In genomic region chr2:91053181-91053933, GRCm38 (mm10) we compare ENCODE assay signal across 8 mouse cellular contexts. TPM values are rescaled to one million over a fixed set of nuclear protein-coding genes. Genes with fewer than 3 reads are reported as not detected.
DNase-seq lines count a peak whose midpoint lies in the region; ATAC-seq and TF ChIP-seq lines count a peak whose summit lies in the region.

No protein-coding gene starts in this region.

- H3K4me3 ChIP-seq in erythroblast, embryonic 14.5 days (replicated peaks) = peak overlapping the region; percentile 93
- H3K4me3 ChIP-seq in testis, adult 2 months (ENCODE audit: control insufficient read depth, low read depth, low read length) = peak overlapping the region; percentile 79
- peak overlapping the region; percentile 89 for H3K4me3 ChIP-seq in limb, embryonic 13.5 days
- H3K4me3 ChIP-seq in stomach, embryonic 16.5 days (replicated peaks; ENCODE audit: low read length) = peak overlapping the region; percentile 78

- peaks cover 35% of the 10 kb centered on the region for H3K4me1 ChIP-seq in erythroblast, embryonic 14.5 days (ENCODE audit: control insufficient read depth)
- peaks cover 4% of the 10 kb centered on the region; the same call in 1 of the 2 replicates for H3K4me1 ChIP-seq in testis, adult 2 months (ENCODE audit: control insufficient read depth, insufficient read depth, low read length)
- H3K4me1 ChIP-seq in limb, embryonic 13.5 days = peaks cover 11% of the 10 kb centered on the region
- peaks cover 7% of the 10 kb centered on the region for H3K4me1 ChIP-seq in stomach, embryonic 16.5 days (ENCODE audit: control insufficient read depth, insufficient read depth, low read length)

- H3K9me3 ChIP-seq in erythroblast, embryonic 14.5 days (ENCODE audit: control insufficient read depth, low read length) = no peaks in the 10 kb centered on the region
- H3K9me3 ChIP-seq in limb, embryonic 13.5 days = no peaks in the 10 kb centered on the region
- H3K9me3 ChIP-seq in stomach, embryonic 16.5 days (replicated peaks; ENCODE audit: control insufficient read depth, low read length) = no peaks in the 10 kb centered on the region

- peaks cover 44% of the 10 kb centered on the region for H3K36me3 ChIP-seq in erythroblast, embryonic 14.5 days (ENCODE audit: control insufficient read depth)
- H3K36me3 ChIP-seq in testis, adult 2 months (ENCODE audit: control insufficient read depth, insufficient read depth, low read length) = peaks cover 6% of the 10 kb centered on the region
- peaks cover 42% of the 10 kb centered on the region for H3K36me3 ChIP-seq in limb, embryonic 13.5 days
- peaks cover 18% of the 10 kb centered on the region for H3K36me3 ChIP-seq in stomach, embryonic 16.5 days (ENCODE audit: control insufficient read depth, insufficient read depth, low read length)

- TF ChIP-seq POLR2A in testis, adult 2 months (IDR thresholded peaks at IDR 0.05; ENCODE audit: control insufficient read depth, low read depth, low read length) = no peak

- H3K4me2 ChIP-seq in limb, embryonic 13.5 days (replicated peaks) = peak overlapping the region; percentile 98
- peak overlapping the region; percentile 57 for H3K4me2 ChIP-seq in stomach, embryonic 16.5 days (ENCODE audit: low read depth, low read length)

- peak overlapping the region; percentile 90 for H3K9ac ChIP-seq in limb, embryonic 13.5 days
- H3K9ac ChIP-seq in stomach, embryonic 16.5 days (ENCODE audit: low read length) = peak overlapping the region; percentile 64

- H3K27ac ChIP-seq in testis, adult 2 months (ENCODE audit: control insufficient read depth, insufficient read depth, low read depth, low read length) = peak overlapping the region; percentile 63; the same call in 1 of the 2 replicates
- H3K27ac ChIP-seq in limb, embryonic 13.5 days = peak overlapping the region; percentile 73; the same call in 1 of the 2 replicates
- no peak overlapping the region for H3K27ac ChIP-seq in stomach, embryonic 16.5 days (ENCODE audit: low read length)

- H3K27me3 ChIP-seq in erythroblast, embryonic 14.5 days (ENCODE audit: control insufficient read depth) = no peaks in the 10 kb centered on the region
- H3K27me3 ChIP-seq in testis, adult 2 months (ENCODE audit: control insufficient read depth, insufficient read depth, low read length) = no peaks in the 10 kb centered on the region
- no peaks in the 10 kb centered on the region for H3K27me3 ChIP-seq in limb, embryonic 13.5 days
- no peaks in the 10 kb centered on the region for H3K27me3 ChIP-seq in stomach, embryonic 16.5 days (ENCODE audit: control insufficient read depth, insufficient read depth, low read length)

- 0% methylated on average over 6 of the region's 6 CpGs for WGBS in limb, embryonic 13.5 days
- 1% methylated on average over 6 of the region's 6 CpGs for WGBS in stomach, embryonic 16.5 days

- DNase-seq in testis, postnatal 14 days (ENCODE audit: low spot score) = no peak
- DNase-seq in cerebellum, postnatal 10 days = no peak
- DNase-seq in spleen, adult 12 weeks (ENCODE audit: low spot score) = no peak

- TF ChIP-seq CTCF in testis, adult 2 months (IDR thresholded peaks at IDR 0.05; ENCODE audit: control insufficient read depth, insufficient read depth, insufficient replicate concordance, low read depth, low read length) = no peak

- ATAC-seq in erythroblast, adult 5-6 weeks (replicated peaks; ENCODE audit: low FRiP score, poor library complexity, severe bottlenecking) = no peak
- ATAC-seq in limb, embryonic 13.5 days (ENCODE audit: low FRiP score, low read depth) = peak; percentile 58; the same call in 1 of the 2 replicates
- ATAC-seq in stomach, embryonic 16.5 days (ENCODE audit: insufficient read depth, low FRiP score) = peak; percentile 32; the same call in 1 of the 2 replicates

RNA-seq across cellular contexts. Expression of gene Psmc3, which starts 0.5 kb away (rescaled TPM):
- polyA plus RNA-seq in erythroblast, embryonic 14.5 days (2012) = 22.2 and 22.3 TPM in 2 replicates
- 24.8 and 40.8 TPM in 2 replicates for total RNA-seq in erythroblast, adult 5-6 weeks (2015; ENCODE audit: low replicate concordance)
- 76.4 and 132 TPM in 2 replicates for total RNA-seq in erythroblast, adult 5-6 weeks (2017; ENCODE audit: low replicate concordance)
- polyA plus RNA-seq in testis, adult 2 months (2012; rRNA removed) = 435 and 494 TPM in 2 replicates
- 316 and 328 TPM in 2 replicates for polyA plus RNA-seq in limb, embryonic 13.5 days (2015; fragmentation: Nextera tagmentation; extraction: Ambion mirVana)
- polyA plus RNA-seq in stomach, embryonic 16.5 days (2015; fragmentation: Nextera tagmentation; extraction: Ambion mirVana) = 264 and 286 TPM in 2 replicates

RNA-seq across cellular contexts. Expression of gene Slc39a13, which starts 16.9 kb away (rescaled TPM):
- 1.4 and 2.0 TPM in 2 replicates for polyA plus RNA-seq in erythroblast, embryonic 14.5 days (2012)
- 6.9 TPM in 1 of 2 replicates, not detected in the other for total RNA-seq in erythroblast, adult 5-6 weeks (2015; ENCODE audit: low replicate concordance)
- 0.98 and 4.2 TPM in 2 replicates for total RNA-seq in erythroblast, adult 5-6 weeks (2017; ENCODE audit: low replicate concordance)
- polyA plus RNA-seq in testis, adult 2 months (2012; rRNA removed) = 65.7 and 67.9 TPM in 2 replicates
- polyA plus RNA-seq in limb, embryonic 13.5 days (2015; fragmentation: Nextera tagmentation; extraction: Ambion mirVana) = 59.9 and 67.5 TPM in 2 replicates
- polyA plus RNA-seq in stomach, embryonic 16.5 days (2015; fragmentation: Nextera tagmentation; extraction: Ambion mirVana) = 43.7 and 51.3 TPM in 2 replicates

RNA-seq across cellular contexts. Expression of gene Rapsn, which starts 17.9 kb away (rescaled TPM):
- polyA plus RNA-seq in erythroblast, embryonic 14.5 days (2012) = 0.09 TPM in 1 of 2 replicates, not detected in the other
- not detected in 2 replicates for total RNA-seq in erythroblast, adult 5-6 weeks (2015; ENCODE audit: low replicate concordance)
- not detected in 2 replicates for total RNA-seq in erythroblast, adult 5-6 weeks (2017; ENCODE audit: low replicate concordance)
- 6.7 and 7.1 TPM in 2 replicates for polyA plus RNA-seq in testis, adult 2 months (2012; rRNA removed)
- 18.3 and 19.2 TPM in 2 replicates for polyA plus RNA-seq in limb, embryonic 13.5 days (2015; fragmentation: Nextera tagmentation; extraction: Ambion mirVana)
- polyA plus RNA-seq in stomach, embryonic 16.5 days (2015; fragmentation: Nextera tagmentation; extraction: Ambion mirVana) = 1.5 and 4.8 TPM in 2 replicates

RNA-seq across cellular contexts. Expression of gene Spi1, which starts 28.8 kb away (rescaled TPM):
- 0.76 and 0.83 TPM in 2 replicates for polyA plus RNA-seq in erythroblast, embryonic 14.5 days (2012)
- 60.5 and 134 TPM in 2 replicates for total RNA-seq in erythroblast, adult 5-6 weeks (2015; ENCODE audit: low replicate concordance)
- total RNA-seq in erythroblast, adult 5-6 weeks (2017; ENCODE audit: low replicate concordance) = 21.6 and 48.5 TPM in 2 replicates
- 2.5 and 2.9 TPM in 2 replicates for polyA plus RNA-seq in testis, adult 2 months (2012; rRNA removed)
- polyA plus RNA-seq in limb, embryonic 13.5 days (2015; fragmentation: Nextera tagmentation; extraction: Ambion mirVana) = 4.6 and 6.0 TPM in 2 replicates
- 5.1 and 6.7 TPM in 2 replicates for polyA plus RNA-seq in stomach, embryonic 16.5 days (2015; fragmentation: Nextera tagmentation; extraction: Ambion mirVana)

Comparison
In these comparisons a context has a peak if more than half of its experiments do, and no peak if none do; other contexts are left out.
1. RNA of gene Psmc3, which starts 0.5 kb away (polyA plus RNA-seq): 435 to 494 TPM in testis, adult 2 months, 316 to 328 TPM in limb, embryonic 13.5 days and 264 to 286 TPM in stomach, embryonic 16.5 days; 22.2 to 22.3 TPM in erythroblast, embryonic 14.5 days; every median in the first group is over 10 times any median in the second.
2. RNA of gene Slc39a13, which starts 16.9 kb away (polyA plus RNA-seq): 65.7 to 67.9 TPM in testis, adult 2 months, 59.9 to 67.5 TPM in limb, embryonic 13.5 days and 43.7 to 51.3 TPM in stomach, embryonic 16.5 days; 1.4 to 2.0 TPM in erythroblast, embryonic 14.5 days; every median in the first group is over 10 times any median in the second.
3. Peak in every context shown above with its lines, with median percentiles within 50 percentile points of each other: H3K4me3 ChIP-seq.